Mouse (Mus musculus): ENCODE data around the gene Tmem91.

DNA sequence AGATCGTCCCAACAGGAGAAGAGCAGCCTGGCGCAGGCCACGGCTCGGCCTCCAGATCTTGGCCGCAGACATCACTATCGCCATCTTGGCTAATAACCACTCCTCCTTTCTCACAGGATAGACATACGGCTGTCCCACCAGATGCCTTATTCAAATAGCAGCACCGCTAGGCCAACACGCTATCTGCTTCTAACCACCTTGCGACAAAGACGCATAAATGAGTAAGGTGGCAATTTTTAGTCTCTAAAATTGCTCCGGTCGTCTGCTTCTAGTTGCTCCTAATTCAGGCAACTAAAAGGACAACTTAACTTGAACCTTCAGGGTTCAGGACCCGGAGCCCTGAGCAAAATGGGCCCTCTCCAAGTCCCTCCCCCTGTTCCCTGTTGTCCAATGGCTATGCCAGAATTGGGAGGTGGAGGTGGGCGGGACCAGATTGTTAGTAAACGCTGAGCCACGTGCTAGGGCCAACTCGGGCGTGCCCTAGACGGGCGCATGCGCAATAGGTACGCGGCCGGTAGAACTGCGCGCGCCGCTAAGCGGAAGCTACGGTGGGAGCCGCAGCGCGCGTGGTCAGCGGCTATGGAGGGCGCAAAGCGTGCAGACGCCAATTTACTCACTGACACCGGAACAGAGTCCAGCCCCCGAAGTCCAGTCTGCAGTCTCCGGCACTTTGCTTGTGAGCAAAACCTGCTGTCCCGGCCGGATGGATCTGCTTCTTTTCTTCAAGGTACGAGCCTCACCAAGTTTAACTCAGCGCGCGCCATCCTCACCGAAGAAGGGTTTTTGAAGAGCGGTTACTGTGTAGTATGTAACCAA is 16.1 kb downstream of the Tmem91 start, which contains the start of the genes Bckdha and Exosc5:
- TF ChIP-seq EP300 (IDR thresholded peaks at IDR 0.05; ENCODE audit: insufficient read depth, low read depth, low read length) (no peak), CTCF (IDR thresholded peaks at IDR 0.05; ENCODE audit: low read depth, low read length) (no peak)
